Mouse (Mus musculus) E14TG2a.4 (cell line): ENCODE measurements around the gene Lrig2.

Source experiments
- H3K27me3 ChIP-seq: 2 replicates; pipeline ENCODE4 v1.6.1; 2014; ENCODE audit warnings: low read length, control low read depth; ENCODE audit not compliant: insufficient read depth
- H3K36me3 ChIP-seq: 2 replicates; pipeline ENCODE4 v1.6.1; 2014; ENCODE audit warnings: low read length, control low read depth; ENCODE audit not compliant: insufficient read depth
- H3K4me1 ChIP-seq: replicated peaks from 2 replicates; pipeline ENCODE4 v1.6.1; 2014; ENCODE audit warnings: low read depth, low read length, control low read depth
- H3K4me3 ChIP-seq: replicated peaks from 2 replicates; pipeline ENCODE4 v1.5.1; 2014; ENCODE audit warnings: mild to moderate bottlenecking, low read length
- H3K9me3 ChIP-seq: 2 replicates; pipeline ENCODE4 v1.6.1; 2014; ENCODE audit warnings: low read length, control low read depth
- CTCF ChIP-seq: conservative IDR thresholded peaks from 2 replicates; pipeline ENCODE4 v1.5.1; 2014; ENCODE audit warnings: low read length
- NANOG ChIP-seq: IDR thresholded peaks from 2 replicates; pipeline ENCODE4 v1.6.1; 2014; ENCODE audit warnings: borderline replicate concordance, low read length, mixed read lengths
- POU5F1 ChIP-seq: IDR thresholded peaks from 2 replicates; pipeline ENCODE4 v1.6.1; 2014; ENCODE audit warnings: low read length, borderline replicate concordance

Gene Lrig2

GRCm38 (mm10) chr3:104533223-104533622 is 21.5 kb upstream of the Lrig2 start:
- TF ChIP-seq CTCF = no peak
- TF ChIP-seq POU5F1 = no peak
- TF ChIP-seq NANOG = no peak
- no peak overlapping the region for H3K4me3 ChIP-seq
- H3K4me1 ChIP-seq = no peaks in the 10 kb centered on the region

GRCm38 (mm10) chr3:104526115-104526882 is 14.6 kb upstream of the Lrig2 start:
- Histone ChIP-seq H3K27me3 (no peaks in the 10 kb centered on the region), H3K4me1 (no peaks in the 10 kb centered on the region), H3K36me3 (no peaks in the 10 kb centered on the region), H3K9me3 (no peaks in the 10 kb centered on the region), H3K4me3 (no peak overlapping the region)
- TF ChIP-seq POU5F1 (no peak), NANOG (no peak), CTCF (no peak)

More at GRCm38 (mm10) chr3:104533223-104533622, 21.5 kb upstream of the Lrig2 start:
- Histone ChIP-seq H3K36me3 (no peaks in the 10 kb centered on the region), H3K27me3 (no peaks in the 10 kb centered on the region), H3K9me3 (no peaks in the 10 kb centered on the region)

GRCm38 (mm10) chr3:104525516-104525915 is 13.8 kb upstream of the Lrig2 start:
- Histone ChIP-seq H3K4me3 (no peak overlapping the region), H3K9me3 (no peaks in the 10 kb centered on the region), H3K27me3 (no peaks in the 10 kb centered on the region), H3K36me3 (no peaks in the 10 kb centered on the region), H3K4me1 (no peaks in the 10 kb centered on the region)
- no peak for TF ChIP-seq CTCF

GRCm38 (mm10) chr3:104525029-104525428 is 13.3 kb upstream of the Lrig2 start:
- no peaks in the 10 kb centered on the region for H3K27me3 ChIP-seq
- H3K4me3 ChIP-seq = no peak overlapping the region
- no peaks in the 10 kb centered on the region for H3K4me1 ChIP-seq
- no peaks in the 10 kb centered on the region for H3K9me3 ChIP-seq
- TF ChIP-seq NANOG = no peak
- no peak for TF ChIP-seq CTCF
- no peak for TF ChIP-seq POU5F1
- H3K36me3 ChIP-seq = no peaks in the 10 kb centered on the region

- Histone ChIP-seq H3K4me1 (no peaks in the 10 kb centered on the region), H3K9me3 (no peaks in the 10 kb centered on the region), H3K4me3 (no peak overlapping the region), H3K27me3 (no peaks in the 10 kb centered on the region), H3K36me3 (no peaks in the 10 kb centered on the region)
- no peak for TF ChIP-seq CTCF
- TF ChIP-seq NANOG = no peak
- TF ChIP-seq POU5F1 = no peak
Measured at GRCm38 (mm10) chr3:104523333-104523871, 11.7 kb upstream of the Lrig2 start.

- Histone ChIP-seq H3K4me3 (no peak overlapping the region), H3K4me1 (peaks cover 9% of the 10 kb centered on the region), H3K9me3 (no peaks in the 10 kb centered on the region), H3K36me3 (no peaks in the 10 kb centered on the region), H3K27me3 (no peaks in the 10 kb centered on the region)
- no peak for TF ChIP-seq POU5F1
- no peak for TF ChIP-seq CTCF
- TF ChIP-seq NANOG = no peak
Measured at GRCm38 (mm10) chr3:104521341-104521924, 9.7 kb upstream of the Lrig2 start.

GRCm38 (mm10) chr3:104520471-104520870 is 8.8 kb upstream of the Lrig2 start:
- Histone ChIP-seq H3K4me3 (no peak overlapping the region), H3K9me3 (no peaks in the 10 kb centered on the region), H3K36me3 (no peaks in the 10 kb centered on the region), H3K27me3 (no peaks in the 10 kb centered on the region), H3K4me1 (peaks cover 9% of the 10 kb centered on the region)
- TF ChIP-seq CTCF (no peak), POU5F1 (no peak), NANOG (no peak)

- Histone ChIP-seq H3K27me3 (no peaks in the 10 kb centered on the region), H3K36me3 (no peaks in the 10 kb centered on the region), H3K4me1 (peaks cover 9% of the 10 kb centered on the region), H3K4me3 (no peak overlapping the region), H3K9me3 (no peaks in the 10 kb centered on the region)
- TF ChIP-seq NANOG (no peak), POU5F1 (no peak), CTCF (no peak)
Measured at GRCm38 (mm10) chr3:104518931-104519330, 7.2 kb upstream of the Lrig2 start.

- peaks cover 9% of the 10 kb centered on the region for H3K4me1 ChIP-seq
- H3K9me3 ChIP-seq = no peaks in the 10 kb centered on the region
- TF ChIP-seq POU5F1 (no peak), CTCF (no peak), NANOG (no peak)
- H3K36me3 ChIP-seq = no peaks in the 10 kb centered on the region
- no peak overlapping the region for H3K4me3 ChIP-seq
- H3K27me3 ChIP-seq = no peaks in the 10 kb centered on the region
Measured at GRCm38 (mm10) chr3:104518411-104518810, 6.7 kb upstream of the Lrig2 start.
